Mouse (Mus musculus) colon, adult 2 months (tissue): Measurements from ENCODE around the gene Chga. TPM values are rescaled to one million over a fixed set of nuclear protein-coding genes. Genes with fewer than 3 reads are reported as not detected.

Experiments used
- polyA plus RNA-seq: library from polyadenylated mRNA; depleted of rRNA; stranded (reverse); fragments of >200 nt; gene quantifications from 2 replicates; pipeline ENCODE4 v1.2.3, GENCODE M21; 2012; rRNA removed

Gene Chga
- polyA plus RNA-seq: 133 and 160 TPM in 2 replicates

DNA sequence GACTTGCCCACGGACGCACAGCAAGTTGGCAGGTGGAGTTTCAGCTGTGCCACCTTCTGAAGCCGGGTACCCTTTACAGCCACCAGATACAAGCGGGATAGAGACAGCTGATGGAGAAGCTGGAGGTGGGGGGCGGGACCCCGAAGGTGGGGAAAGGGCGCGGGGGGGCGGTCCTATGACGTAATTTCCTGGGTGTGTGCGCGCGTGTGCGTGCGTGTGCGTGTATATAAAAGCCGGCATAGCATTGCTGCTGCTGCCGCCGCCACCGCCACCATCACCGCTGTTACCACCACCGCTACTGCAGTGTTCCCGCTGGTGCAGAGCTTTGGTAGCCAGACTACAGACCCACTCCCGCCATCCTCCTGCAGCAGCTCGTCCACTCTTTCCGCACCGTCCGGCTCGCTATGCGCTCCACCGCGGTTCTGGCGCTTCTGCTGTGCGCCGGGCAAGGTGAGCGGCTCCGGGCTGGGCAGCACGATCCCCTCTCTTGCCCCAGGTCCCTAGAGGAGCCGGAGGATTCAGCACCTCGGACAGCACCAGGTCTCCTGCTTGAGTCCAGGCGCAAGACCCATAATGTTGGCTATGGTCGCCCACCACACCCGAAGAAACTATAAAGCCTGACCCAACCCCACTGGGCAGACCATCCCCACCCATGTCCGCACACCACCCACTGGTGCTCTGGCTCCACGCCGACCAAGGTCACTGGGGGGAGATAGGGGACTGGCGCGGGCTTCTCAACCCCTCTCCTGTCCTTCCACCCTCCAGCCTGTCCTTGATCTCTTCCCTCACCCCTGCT is at the start of gene Chga:
Gene Chga (plus strand): TSS at position 249 of the 796 bp plus-strand sequence.

Other genes with a start within 250 kb of the Chga start
- 81.5 and 101 TPM in 2 replicates for gene Lgmn, start 115.2 kb upstream of the Chga start, polyA plus RNA-seq
- 12.0 TPM in 2 replicates for gene Golga5, start 85.8 kb upstream of the Chga start, polyA plus RNA-seq
- 149 and 151 TPM in 2 replicates for gene Itpk1, start 150.0 kb downstream of the Chga start, polyA plus RNA-seq
- 0.41 and 1.4 TPM in 2 replicates for gene Moap1, start 188.7 kb downstream of the Chga start, polyA plus RNA-seq
- gene Tmem251, start 188.8 kb downstream of the Chga start, polyA plus RNA-seq: 1.7 and 1.9 TPM in 2 replicates
- not detected in 2 replicates for gene Gm28051, start 202.8 kb downstream of the Chga start, polyA plus RNA-seq
- 21.5 and 28.7 TPM in 2 replicates for gene Gon7, start 202.8 kb downstream of the Chga start, polyA plus RNA-seq
- gene Ubr7, start 203.0 kb downstream of the Chga start, polyA plus RNA-seq: 9.5 and 9.7 TPM in 2 replicates
- gene Gm20604, start 203.7 kb downstream of the Chga start, polyA plus RNA-seq: 2.1 and 2.3 TPM in 2 replicates